Mouse (Mus musculus) liver, embryonic 11.5 days (tissue): ENCODE measurements at regions not wholly inside any gene's neighbourhood (a gene's known extent, or its start where the extent isn't known, plus 50 kb on each side); places are given as distances from the start of the nearest gene placed in this dataset.
"Not testable (repeated sequence)": the region's sequence is repeated elsewhere in the genome, so short reads cannot be mapped to it uniquely, and the experiment has no call there.

Experiments used
- ATAC-seq: fragments of 200-750 bp; cut with Nextera tagmentation; replicated peaks from 2 replicates; pipeline ENCODE4 v1.8.0; 2017; ENCODE audit warnings: moderate number of reproducible peaks, mild to moderate bottlenecking, moderate TSS enrichment, moderate library complexity; ENCODE audit not compliant: low FRiP score
- DNase-seq: peaks from one replicate; pipeline ENCODE4 v3.0.0-alpha.2; 2017; ENCODE audit warnings: low spot score
- H3K27ac ChIP-seq: fragments of 300-500 bp; sonication (generic); 2 replicates; pipeline ENCODE4 v1.5.1; 2014; ENCODE audit warnings: mild to moderate bottlenecking, low read depth, low read length, control low read depth
- H3K27me3 ChIP-seq: fragments of 300-500 bp; sonication (generic); replicated peaks from 2 replicates; pipeline ENCODE4 v1.6.1; 2014; ENCODE audit warnings: low read length, mixed read lengths; ENCODE audit not compliant: control insufficient read depth, insufficient read depth
- H3K36me3 ChIP-seq: fragments of 300-500 bp; sonication (generic); 2 replicates; pipeline ENCODE4 v1.6.1; 2014; ENCODE audit warnings: mild to moderate bottlenecking, low read length, moderate library complexity, mixed read lengths; ENCODE audit not compliant: control insufficient read depth, insufficient read depth
- H3K4me1 ChIP-seq: fragments of 300-500 bp; sonication (generic); replicated peaks from 2 replicates; pipeline ENCODE4 v1.6.1; 2014; ENCODE audit warnings: low read length, mixed read lengths; ENCODE audit not compliant: control insufficient read depth, insufficient read depth
- H3K4me2 ChIP-seq: fragments of 300-500 bp; sonication (generic); 2 replicates; pipeline ENCODE4 v1.6.1; 2014; ENCODE audit warnings: mild to moderate bottlenecking, control low read depth, moderate library complexity
- H3K4me3 ChIP-seq: fragments of 300-500 bp; sonication (generic); 2 replicates; pipeline ENCODE4 v1.5.1; 2014; ENCODE audit warnings: low read depth, low read length, control low read depth
- H3K9ac ChIP-seq: fragments of 300-500 bp; sonication (generic); 2 replicates; pipeline ENCODE4 v1.6.1; 2014; ENCODE audit warnings: low read depth, low read length, control low read depth
- H3K9me3 ChIP-seq: fragments of 300-500 bp; sonication (generic); 2 replicates; pipeline ENCODE4 v1.6.1; 2016; ENCODE audit warnings: low read length, inconsistent platforms, mixed read lengths; ENCODE audit not compliant: control insufficient read depth
- WGBS: fragments of 180-500 bp; shearing (Covaris S2); extraction: QIAGEN DNeasy Blood & Tissue Kit; methylation state at CpG from one replicate; pipeline ENCODE4 v1.1.7; 2014; 5-methylcytosine and 5-hydroxymethylcytosine counted together

DNA sequence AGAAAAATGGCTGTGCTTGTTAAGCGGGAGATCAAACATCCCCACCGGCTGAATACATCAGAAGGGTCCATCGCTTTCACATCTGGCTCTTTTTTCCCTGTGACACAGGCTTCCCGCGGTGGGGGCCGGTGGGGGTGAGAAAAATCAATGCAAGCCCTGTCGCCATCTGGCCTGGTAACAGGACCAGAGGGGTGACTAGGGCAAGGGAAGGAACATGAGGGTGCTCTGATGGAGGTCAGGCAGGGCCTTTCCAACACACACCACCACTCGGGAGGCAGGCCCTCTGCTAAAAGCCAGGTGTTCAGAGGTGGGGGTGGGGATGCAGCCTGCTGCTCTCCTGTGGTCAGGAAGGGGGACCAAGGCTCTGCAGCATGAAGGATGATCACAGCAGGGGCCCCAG, 107.5 kb upstream of the Syt13 start:
- ATAC-seq = no peak

DNA sequence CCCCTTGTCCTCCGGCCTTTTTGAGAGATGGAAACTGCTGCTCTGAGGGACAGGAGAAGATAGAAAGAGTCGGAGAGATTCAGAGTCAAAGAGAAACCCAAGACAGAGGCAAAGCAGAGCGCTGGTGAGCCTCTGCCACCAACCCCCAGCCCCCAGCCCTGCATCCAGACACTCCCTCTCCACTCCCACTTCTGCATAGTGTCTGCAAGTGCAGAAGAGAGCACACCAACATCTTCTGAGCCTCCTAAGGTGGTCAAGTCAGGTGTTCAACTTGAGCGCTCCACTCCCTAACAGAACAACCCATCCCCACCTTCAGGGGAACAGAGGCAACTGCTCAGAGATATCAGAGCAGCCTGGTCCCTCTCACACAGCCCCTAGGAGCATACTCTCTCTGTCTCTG, 106.8 kb upstream of the Syt13 start:
- no peak overlapping the region for H3K4me2 ChIP-seq
- no peak overlapping the region for H3K9ac ChIP-seq
- no peak for DNase-seq
- WGBS = 71% methylated on average over 4 of the region's 4 CpGs
- no peaks in the 10 kb centered on the region for H3K9me3 ChIP-seq
- ATAC-seq = no peak
- H3K4me1 ChIP-seq = no peaks in the 10 kb centered on the region
- H3K27ac ChIP-seq = no peak overlapping the region
- no peaks in the 10 kb centered on the region for H3K36me3 ChIP-seq
- peaks cover 11% of the 10 kb centered on the region for H3K27me3 ChIP-seq
- no peak overlapping the region for H3K4me3 ChIP-seq

More for the DNA sequence above, 107.5 kb upstream of the Syt13 start:
- H3K4me2 ChIP-seq = no peak overlapping the region
- H3K9ac ChIP-seq = no peak overlapping the region
- H3K27ac ChIP-seq = no peak overlapping the region
- DNase-seq = no peak
- H3K9me3 ChIP-seq = no peaks in the 10 kb centered on the region
- no peaks in the 10 kb centered on the region for H3K36me3 ChIP-seq
- H3K27me3 ChIP-seq = peaks cover 11% of the 10 kb centered on the region
- H3K4me1 ChIP-seq = no peaks in the 10 kb centered on the region
- WGBS = 15% methylated on average over 8 of the region's 8 CpGs
- H3K4me3 ChIP-seq = no peak overlapping the region

DNA sequence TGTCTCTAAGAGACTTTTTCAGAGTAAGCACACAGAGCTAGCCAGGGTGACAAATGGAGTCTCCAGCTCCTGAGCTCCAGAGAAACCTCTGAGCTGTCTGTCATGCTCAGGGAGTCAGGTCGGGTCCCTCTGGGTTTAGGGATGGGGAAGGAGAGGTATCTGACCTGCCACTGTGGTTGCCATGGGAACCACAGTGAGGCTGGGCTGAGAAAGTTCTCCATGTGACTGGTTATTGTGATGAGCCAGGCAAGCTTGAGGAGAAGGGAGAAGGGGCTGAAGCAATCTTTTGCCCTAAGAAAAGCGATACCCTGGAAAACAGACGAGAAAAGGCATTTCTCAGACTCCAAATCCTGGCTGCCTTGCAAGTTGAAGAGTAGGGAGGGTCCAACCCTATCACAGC, 105.7 kb upstream of the Syt13 start:
- Histone ChIP-seq H3K4me3 (no peak overlapping the region), H3K9me3 (no peaks in the 10 kb centered on the region), H3K36me3 (no peaks in the 10 kb centered on the region), H3K9ac (no peak overlapping the region), H3K27ac (no peak overlapping the region), H3K27me3 (peaks cover 11% of the 10 kb centered on the region), H3K4me1 (no peaks in the 10 kb centered on the region), H3K4me2 (no peak overlapping the region)
- DNase-seq (no peak), ATAC-seq (no peak)
- 54% methylated on average over 3 of the region's 3 CpGs for WGBS

DNA sequence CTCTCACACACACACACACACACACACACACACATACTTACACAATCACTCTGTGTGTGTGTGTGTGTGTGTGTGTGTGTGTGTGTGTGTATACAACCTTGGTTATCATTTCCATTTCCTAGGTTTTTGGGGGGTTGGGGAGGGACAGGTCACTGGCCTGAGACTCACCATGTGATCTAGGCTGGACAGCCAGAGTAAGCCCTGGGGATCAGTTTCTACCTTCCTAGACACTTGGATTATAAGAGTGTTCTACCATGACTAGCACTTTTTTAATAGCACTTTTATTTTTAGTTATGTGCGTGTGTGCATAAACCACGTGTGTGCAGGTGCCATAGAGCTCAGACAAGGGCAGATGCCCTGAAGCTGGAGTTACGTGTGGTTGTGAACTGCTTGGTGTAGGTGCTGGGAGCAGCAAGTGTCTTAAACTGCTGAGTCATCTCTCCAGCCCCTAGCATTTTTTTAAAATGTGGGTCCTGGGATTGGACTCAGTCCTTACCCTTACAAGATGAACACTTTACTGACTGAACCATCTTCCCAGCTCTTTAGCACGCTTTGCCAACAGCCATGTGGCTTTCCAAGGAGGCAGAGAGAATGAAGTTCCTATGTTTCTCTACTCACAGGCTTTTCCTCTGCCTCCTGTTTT, 105.1 kb upstream of the Syt13 start:
- Histone ChIP-seq H3K4me2 (no peak overlapping the region), H3K27ac (no peak overlapping the region), H3K9ac (no peak overlapping the region), H3K36me3 (no peaks in the 10 kb centered on the region), H3K4me1 (no peaks in the 10 kb centered on the region), H3K9me3 (no peaks in the 10 kb centered on the region), H3K4me3 (no peak overlapping the region), H3K27me3 (peaks cover 11% of the 10 kb centered on the region)
- ATAC-seq (no peak), DNase-seq (no peak)
- 65% methylated on average over 4 of the region's 4 CpGs for WGBS

DNA sequence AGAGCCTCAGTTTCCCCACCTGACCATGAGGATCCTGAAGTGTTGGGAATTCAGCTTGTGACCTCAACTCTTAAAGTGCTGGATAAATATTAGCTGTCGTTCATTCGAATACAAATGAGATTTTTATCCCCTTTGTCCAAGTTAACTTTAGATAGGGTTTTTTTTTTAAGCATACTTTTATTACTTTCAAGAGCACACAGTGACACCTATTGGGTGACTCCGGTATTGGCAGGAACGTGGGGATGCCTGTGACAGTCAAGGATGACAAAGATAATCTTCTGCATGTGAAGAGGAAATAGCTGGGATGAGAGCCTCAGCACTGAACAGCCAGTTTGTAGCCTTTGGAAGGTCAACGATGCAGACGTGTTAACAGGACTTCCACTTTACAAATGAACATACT, 103.9 kb upstream of the Syt13 start:
- not testable (repeated sequence) for H3K4me1 ChIP-seq, H3K4me3 ChIP-seq, H3K36me3 ChIP-seq, H3K9me3 ChIP-seq, H3K4me2 ChIP-seq, H3K27ac ChIP-seq, ATAC-seq, DNase-seq, H3K9ac ChIP-seq
- peaks cover 11% of the 10 kb centered on the region for H3K27me3 ChIP-seq
- 6% methylated on average over 6 of the region's 6 CpGs for WGBS

DNA sequence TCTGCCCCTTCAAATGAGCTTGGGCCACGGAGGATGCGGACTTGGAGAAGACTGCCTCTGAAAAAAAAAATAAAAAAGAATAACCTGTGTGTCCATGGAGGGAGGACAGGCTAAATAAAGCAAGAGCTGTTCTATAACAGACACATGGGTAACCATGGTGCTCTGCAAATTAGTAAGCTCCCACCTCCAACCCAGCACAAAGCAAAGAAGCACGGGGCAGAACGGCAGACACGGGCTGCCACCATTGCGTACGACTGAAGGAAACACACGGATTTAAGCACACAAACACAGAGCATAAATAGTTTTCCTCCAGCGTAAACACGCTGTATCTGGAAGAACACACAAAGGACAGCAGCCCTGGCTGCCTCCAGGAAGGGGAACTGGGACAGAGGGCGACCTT, 101.9 kb upstream of the Syt13 start:
- H3K4me2 ChIP-seq = no peak overlapping the region
- no peak overlapping the region for H3K4me3 ChIP-seq
- H3K4me1 ChIP-seq = no peaks in the 10 kb centered on the region
- peaks cover 5% of the 10 kb centered on the region for H3K27me3 ChIP-seq
- no peak overlapping the region for H3K27ac ChIP-seq
- H3K36me3 ChIP-seq = no peaks in the 10 kb centered on the region
- H3K9me3 ChIP-seq = no peaks in the 10 kb centered on the region
- 69% methylated on average over 11 of the region's 11 CpGs for WGBS
- ATAC-seq = no peak
- DNase-seq = no peak
- no peak overlapping the region for H3K9ac ChIP-seq

DNA sequence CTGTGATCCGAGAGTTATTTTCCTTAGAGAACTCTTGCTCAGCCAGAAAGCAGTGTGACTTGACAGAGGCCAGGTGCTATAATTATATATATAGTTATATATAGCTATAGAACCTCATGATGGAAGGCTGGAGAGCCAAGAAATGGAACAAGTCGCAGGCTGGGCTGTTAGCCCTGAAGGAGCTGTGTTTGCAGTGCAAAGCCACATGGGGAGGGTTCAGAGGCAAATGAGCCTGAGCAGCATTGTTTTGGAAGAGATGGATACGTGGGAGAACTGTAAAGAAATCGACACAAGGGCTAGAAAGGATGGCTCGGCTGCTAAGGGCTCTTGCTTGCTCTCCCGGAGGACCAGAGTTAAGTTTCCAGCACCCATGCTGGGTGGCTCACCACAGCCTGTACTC, 95.3 kb upstream of the Syt13 start:
- H3K4me3 ChIP-seq = no peak overlapping the region
- no peaks in the 10 kb centered on the region for H3K9me3 ChIP-seq
- DNase-seq (no peak), ATAC-seq (no peak)
- no peak overlapping the region for H3K27ac ChIP-seq
- 65% methylated on average over 6 of the region's 6 CpGs for WGBS
- H3K36me3 ChIP-seq = no peaks in the 10 kb centered on the region
- H3K27me3 ChIP-seq = no peaks in the 10 kb centered on the region
- H3K4me2 ChIP-seq = no peak overlapping the region
- H3K4me1 ChIP-seq = no peaks in the 10 kb centered on the region
- H3K9ac ChIP-seq = no peak overlapping the region

DNA sequence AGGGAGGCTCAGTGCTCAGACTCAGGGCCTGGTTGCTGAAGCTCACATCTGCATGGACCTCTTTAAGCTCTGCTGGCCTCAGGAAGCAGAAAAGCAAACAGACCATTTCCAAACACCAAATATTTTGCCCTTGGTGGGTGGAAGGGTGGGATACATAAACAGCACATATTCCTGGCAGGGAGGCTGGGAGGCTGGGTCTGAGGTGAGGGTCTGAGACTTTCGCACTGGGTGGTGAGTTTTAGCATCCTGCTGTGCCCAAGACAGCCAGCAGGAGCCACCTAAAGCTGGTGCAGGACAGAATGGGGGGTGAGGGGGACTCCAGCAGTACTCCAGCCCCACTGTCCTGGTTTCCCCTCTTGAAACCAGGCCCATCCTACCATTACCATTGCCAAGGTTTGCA, 90.6 kb upstream of the Syt13 start:
- H3K9ac ChIP-seq = no peak overlapping the region
- DNase-seq = no peak
- H3K27ac ChIP-seq = no peak overlapping the region
- no peak overlapping the region for H3K4me3 ChIP-seq
- no peaks in the 10 kb centered on the region for H3K27me3 ChIP-seq
- no peak overlapping the region for H3K4me2 ChIP-seq
- 65% methylated on average over 1 of the region's 1 CpGs for WGBS
- ATAC-seq = no peak
- no peaks in the 10 kb centered on the region; the same call in 1 of the 2 replicates for H3K4me1 ChIP-seq
- no peaks in the 10 kb centered on the region for H3K36me3 ChIP-seq
- no peaks in the 10 kb centered on the region for H3K9me3 ChIP-seq

DNA sequence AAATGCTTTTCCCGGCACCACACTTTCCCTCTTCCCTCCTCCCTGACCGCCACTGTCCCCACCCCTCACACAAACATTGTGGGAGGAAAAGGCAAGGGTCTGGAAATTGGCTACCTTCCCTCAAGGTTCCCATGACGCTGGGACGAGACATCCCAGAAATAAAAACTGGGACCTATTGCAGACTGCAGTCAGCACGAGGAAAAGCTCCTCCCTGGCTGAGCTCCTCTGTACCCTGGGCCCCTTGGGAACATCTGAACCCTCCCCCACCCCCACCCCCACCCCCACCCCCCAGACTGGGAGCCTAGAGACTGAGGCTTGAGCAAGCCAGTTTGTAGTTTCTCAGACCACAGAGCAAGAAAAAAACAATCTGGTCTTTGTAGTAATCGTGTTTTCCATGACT, 89.5 kb upstream of the Syt13 start:
- Histone ChIP-seq H3K27ac (no peak overlapping the region), H3K27me3 (no peaks in the 10 kb centered on the region), H3K9ac (no peak overlapping the region), H3K9me3 (no peaks in the 10 kb centered on the region), H3K36me3 (no peaks in the 10 kb centered on the region), H3K4me3 (no peak overlapping the region), H3K4me2 (no peak overlapping the region), H3K4me1 (no peaks in the 10 kb centered on the region; the same call in 1 of the 2 replicates)
- no peak for ATAC-seq
- DNase-seq = no peak
- 28% methylated on average over 6 of the region's 6 CpGs for WGBS
